Mouse (Mus musculus) neural tube, embryonic 14.5 days (tissue): ENCODE measurements around the gene Nipsnap1. TPM values are rescaled to one million over a fixed set of nuclear protein-coding genes. Genes with fewer than 3 reads are reported as not detected.

ENCODE experiments used
- ATAC-seq: fragments of 200-750 bp; cut with Nextera tagmentation; 2 replicates; pipeline ENCODE4 v1.8.0; 2017; ENCODE audit warnings: low read depth, mild to moderate bottlenecking, moderate TSS enrichment, moderate library complexity
- H3K27ac ChIP-seq: fragments of 300-500 bp; sonication (generic); 2 replicates; pipeline ENCODE4 v1.5.1; 2014; ENCODE audit warnings: low read depth, mild to moderate bottlenecking, control low read depth, low read length, moderate library complexity, mixed read lengths
- H3K27me3 ChIP-seq: fragments of 300-500 bp; sonication (generic); 2 replicates; pipeline ENCODE4 v1.6.1; 2014; ENCODE audit warnings: low read length; ENCODE audit not compliant: control insufficient read depth, insufficient read depth
- H3K36me3 ChIP-seq: fragments of 300-500 bp; sonication (generic); 2 replicates; pipeline ENCODE4 v1.6.1; 2014; ENCODE audit warnings: low read length, mixed read lengths; ENCODE audit not compliant: control insufficient read depth, insufficient read depth
- H3K4me1 ChIP-seq: fragments of 300-500 bp; sonication (generic); 2 replicates; pipeline ENCODE4 v1.6.1; 2014; ENCODE audit warnings: low read length; ENCODE audit not compliant: control insufficient read depth, insufficient read depth
- H3K4me2 ChIP-seq: fragments of 300-500 bp; sonication (generic); 2 replicates; pipeline ENCODE4 v1.6.1; 2014; ENCODE audit warnings: mild to moderate bottlenecking, low read depth, low read length, control low read depth
- H3K4me3 ChIP-seq: fragments of 300-500 bp; sonication (generic); 2 replicates; pipeline ENCODE4 v1.5.1; 2014; ENCODE audit warnings: low read depth, low read length, control low read depth, mixed read lengths
- H3K9ac ChIP-seq: fragments of 300-500 bp; sonication (generic); replicated peaks from 2 replicates; pipeline ENCODE4 v1.6.1; 2014; ENCODE audit warnings: low read depth, mild to moderate bottlenecking, control low read depth, low read length, mixed read lengths
- H3K9me3 ChIP-seq: fragments of 300-500 bp; sonication (generic); 2 replicates; pipeline ENCODE4 v1.6.1; 2016; ENCODE audit warnings: low read length; ENCODE audit not compliant: control insufficient read depth
- WGBS: fragments of 180-500 bp; shearing (Covaris S2); extraction: QIAGEN DNeasy Blood & Tissue Kit; methylation state at CpG from one replicate; pipeline ENCODE4 v1.1.7; 2014; 5-methylcytosine and 5-hydroxymethylcytosine counted together
- microRNA-seq: library from miRNA; unstranded; fragments of <30 nt; microRNA quantifications from one replicate; pipeline ENCODE4, GENCODE M21; 2016
- polyA plus RNA-seq: library from polyadenylated mRNA; unstranded; fragments of >200 nt; fragmentation: Nextera tagmentation; extraction: Ambion mirVana; gene quantifications from 2 replicates; pipeline ENCODE4 v1.2.1, GENCODE M21; 2014

Nipsnap1 gene
- polyA plus RNA-seq, 1 experiment from 2014 or later: 127 TPM

DNA sequence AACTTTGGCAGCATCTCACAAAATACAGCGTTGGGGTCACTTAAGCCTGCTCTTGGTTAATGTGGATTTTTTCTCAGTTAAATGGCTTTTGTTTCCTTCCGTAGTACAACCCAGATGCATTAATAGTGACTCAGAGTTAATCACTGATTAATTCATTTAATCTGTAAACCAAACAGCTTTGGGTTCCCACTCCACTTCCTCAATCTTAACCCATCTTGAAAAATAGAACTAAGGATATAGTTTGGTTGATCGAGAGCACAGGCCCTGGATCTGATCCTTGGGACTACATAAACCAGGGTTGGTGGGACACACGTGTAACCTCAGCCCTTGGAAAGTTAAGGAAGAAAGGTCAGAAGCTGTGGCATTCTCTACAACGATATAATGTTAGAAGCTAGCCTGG lies 62.5 kb downstream of the Nipsnap1 start:
- Histone ChIP-seq H3K4me2 (no peak overlapping the region), H3K4me1 (no peaks in the 10 kb centered on the region), H3K9me3 (no peaks in the 10 kb centered on the region), H3K9ac (no peak overlapping the region), H3K4me3 (no peak overlapping the region), H3K27me3 (no peaks in the 10 kb centered on the region), H3K36me3 (no peaks in the 10 kb centered on the region), H3K27ac (no peak overlapping the region)
- WGBS: 87% methylated on average over 5 of the region's 5 CpGs
- ATAC-seq: no peak

Small RNA genes lying within 50 kb of the gene (microRNA-seq; reads per million reads assigned to microRNA genes)
- 0.85 reads per million for gene Mir6918

Other genes starting within 250 kb of the Nipsnap1 start
- gene Ascc2, start 236.2 kb upstream of the Nipsnap1 start, polyA plus RNA-seq: 18.8 and 23.9 TPM in 2 replicates
- 550 and 671 TPM in 2 replicates for gene Uqcr10, start 169.6 kb upstream of the Nipsnap1 start, polyA plus RNA-seq
- 58.0 and 62.2 TPM in 2 replicates for gene Zmat5, start 169.3 kb upstream of the Nipsnap1 start, polyA plus RNA-seq
- 2.4 and 3.3 TPM in 2 replicates for gene Cabp7, start 127.2 kb upstream of the Nipsnap1 start, polyA plus RNA-seq
- gene Nf2, start 24.4 kb upstream of the Nipsnap1 start, polyA plus RNA-seq: 52.3 and 69.5 TPM in 2 replicates
- gene Thoc5, start 21.4 kb downstream of the Nipsnap1 start, polyA plus RNA-seq: 53.2 and 56.4 TPM in 2 replicates
- 17.5 and 19.2 TPM in 2 replicates for gene Nefh, start 74.1 kb downstream of the Nipsnap1 start, polyA plus RNA-seq
- gene Ap1b1, start 112.9 kb downstream of the Nipsnap1 start, polyA plus RNA-seq: 94.9 and 105 TPM in 2 replicates
- 1.3 and 1.8 TPM in 2 replicates for gene Rasl10a, start 184.2 kb downstream of the Nipsnap1 start, polyA plus RNA-seq
- gene Gas2l1, start 191.4 kb downstream of the Nipsnap1 start, polyA plus RNA-seq: 24.9 and 25.1 TPM in 2 replicates
- 33.1 and 34.4 TPM in 2 replicates for gene Rhbdd3, start 225.0 kb downstream of the Nipsnap1 start, polyA plus RNA-seq
- 320 and 364 TPM in 2 replicates for gene Ewsr1, start 225.3 kb downstream of the Nipsnap1 start, polyA plus RNA-seq